Mouse (Mus musculus) cerebellum, adult 9-10 months (tissue): Measurements from ENCODE around the gene Capns2.
"Not testable (repeated sequence)": the region's sequence is repeated elsewhere in the genome, so short reads cannot be mapped to it uniquely, and the experiment has no call there.

Experiments
- DNase-seq: peaks from one replicate; pipeline ENCODE4 v3.0.0; 2022

The Capns2 gene

DNA sequence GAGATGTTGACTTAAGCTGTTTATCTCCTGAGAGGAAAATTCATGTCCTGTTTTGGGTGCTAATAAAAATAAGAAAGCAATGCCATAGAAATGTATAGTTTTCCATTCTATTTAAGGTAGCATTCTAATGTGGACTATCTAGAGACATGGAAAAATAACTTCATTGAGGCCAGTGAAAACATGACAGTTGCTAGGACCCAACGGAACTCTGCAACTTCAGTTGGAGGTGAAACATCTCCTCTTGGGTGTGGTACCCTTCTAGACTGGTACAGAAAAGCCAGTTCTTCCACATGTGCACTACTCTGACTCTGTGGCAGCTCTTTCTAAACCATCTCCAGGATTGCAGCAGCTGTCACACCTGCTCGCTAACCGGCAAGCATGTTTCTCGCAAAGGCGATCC, at the start of gene Capns2:
Capns2 (plus strand) TSS at position 301 of the 400 bp plus-strand sequence.
- no peak for DNase-seq

DNA sequence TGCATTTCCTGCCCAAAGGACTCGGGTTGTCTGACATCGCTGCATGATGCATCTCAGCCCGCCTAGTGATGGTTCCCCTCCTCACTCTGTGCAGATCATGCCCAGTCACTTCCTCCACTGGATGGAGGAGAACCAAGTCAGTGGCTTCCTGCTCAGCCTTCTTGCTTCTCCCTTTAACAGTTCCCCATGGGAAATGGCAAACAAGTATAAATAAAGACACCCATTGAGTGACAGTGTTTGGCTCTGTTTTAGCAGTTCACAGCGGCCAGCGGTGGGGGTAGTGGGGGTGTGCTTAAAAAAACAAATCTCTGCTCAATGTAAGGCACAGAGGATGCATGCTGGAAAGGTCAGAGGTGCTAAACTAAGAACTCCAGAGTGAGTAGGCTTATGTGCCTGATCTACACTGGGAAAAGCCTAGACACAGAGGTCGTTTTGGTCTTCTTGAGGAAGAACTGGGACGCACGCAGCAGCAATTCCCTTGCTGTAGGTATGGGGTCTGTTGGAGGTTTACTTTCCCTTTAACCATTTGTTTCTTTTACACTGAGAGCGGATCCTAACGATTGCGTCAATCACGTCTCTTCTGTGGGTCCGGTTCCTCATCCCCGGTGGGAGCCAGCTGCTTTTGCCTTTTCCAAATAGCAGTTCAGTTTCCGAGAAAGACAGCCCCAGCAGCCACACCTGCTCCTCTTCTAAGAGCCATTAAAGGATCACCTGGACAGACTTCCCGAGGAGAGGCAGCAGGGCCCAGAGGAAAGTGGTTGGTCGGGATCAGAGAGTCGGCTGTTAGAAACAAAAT, 47.8 kb upstream of the Capns2 start:
- DNase-seq, result no peak

DNA sequence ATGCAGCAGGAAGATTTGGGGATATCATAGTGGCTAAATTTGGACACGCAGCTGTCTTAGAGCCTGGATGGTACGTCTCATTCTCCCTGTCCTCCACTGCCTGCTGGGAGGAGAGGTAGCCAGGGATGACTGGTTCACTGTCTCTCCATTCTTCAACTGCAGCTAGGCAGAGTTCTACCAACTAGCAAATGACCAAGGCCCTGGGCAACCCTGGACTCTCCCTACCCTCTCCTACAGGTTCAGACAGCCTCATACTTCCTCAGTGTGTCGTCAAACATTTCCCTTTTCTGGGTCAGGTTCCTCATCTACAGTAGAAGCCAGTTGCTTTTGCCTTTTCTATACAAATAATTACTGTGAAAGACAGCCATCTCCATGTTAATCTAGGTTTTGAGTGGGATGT, 46.5 kb upstream of the Capns2 start:
- DNase-seq, result no peak

DNA sequence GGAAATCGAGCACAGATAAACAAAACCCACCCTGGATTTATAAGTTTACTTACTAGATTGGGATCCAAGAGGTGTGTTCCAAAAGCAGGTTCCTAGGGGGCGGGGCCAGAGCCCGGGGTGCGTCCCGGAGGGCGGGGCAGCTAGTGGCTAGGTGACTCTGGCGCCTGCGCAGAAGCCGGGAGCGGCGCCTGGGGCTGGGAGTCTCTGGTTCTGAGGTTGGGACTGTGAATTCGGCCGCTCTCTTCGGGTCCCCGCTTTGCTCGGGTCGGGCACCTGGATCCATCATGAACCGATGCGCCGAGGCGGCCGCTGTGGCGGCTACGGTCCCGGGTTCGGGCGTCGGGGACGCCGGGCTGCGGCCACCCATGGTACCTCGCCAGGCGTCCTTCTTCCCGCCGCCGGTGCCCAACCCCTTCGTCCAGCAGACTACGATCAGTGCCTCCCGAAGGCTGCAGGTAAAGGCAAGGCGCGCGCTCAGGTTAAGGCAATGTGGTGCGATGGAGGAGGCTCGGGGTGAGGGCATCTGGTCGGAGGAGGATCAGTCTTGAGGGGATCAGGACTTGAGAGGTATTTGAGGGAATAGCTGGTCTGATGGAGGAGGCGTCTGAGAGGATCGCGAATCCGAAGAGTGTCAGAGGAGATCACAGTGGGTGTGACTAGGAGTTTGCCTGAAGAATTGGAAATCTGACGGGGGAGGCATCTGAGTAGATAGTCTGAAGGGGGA, 45.9 kb upstream of the Capns2 start, which contains the start of gene Lpcat2:
Lpcat2 (plus strand) TSS at position 169 of the 724 bp plus-strand sequence.
- DNase-seq, result no peak

DNA sequence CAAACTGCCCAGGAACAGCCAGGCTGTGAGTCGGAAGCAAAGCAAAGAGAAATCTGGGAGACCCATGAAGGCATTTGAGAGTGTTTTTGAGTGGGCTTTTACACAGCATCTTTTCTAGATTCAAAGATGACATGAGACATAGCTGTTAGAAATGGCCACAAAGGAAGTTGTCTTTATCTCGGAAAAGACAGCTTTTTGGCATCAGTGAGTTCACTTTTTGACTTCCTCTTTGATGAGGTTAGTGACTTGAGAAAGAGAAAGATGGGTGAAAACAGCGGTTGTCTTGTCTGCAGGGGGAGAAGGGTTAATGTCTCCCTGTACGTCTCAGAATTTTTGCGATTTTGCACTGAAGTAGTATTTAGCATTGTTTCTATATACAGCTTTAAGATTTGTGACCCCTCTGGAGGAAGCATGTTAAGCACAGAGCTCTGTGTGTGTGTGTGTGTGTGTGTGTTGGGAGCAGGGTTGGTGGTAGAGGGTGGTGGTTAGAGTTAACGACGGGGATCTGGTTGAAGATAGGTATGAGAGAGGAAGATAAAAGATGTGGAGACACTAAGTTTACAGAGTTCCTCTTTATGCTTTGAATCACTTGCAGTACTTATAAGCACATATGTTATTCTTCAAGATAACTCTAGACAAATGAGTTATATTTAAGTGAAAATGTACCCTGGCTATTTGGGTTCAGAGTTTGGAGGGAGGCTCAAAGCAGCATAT, 44.8 kb upstream of the Capns2 start:
- DNase-seq, result no peak

DNA sequence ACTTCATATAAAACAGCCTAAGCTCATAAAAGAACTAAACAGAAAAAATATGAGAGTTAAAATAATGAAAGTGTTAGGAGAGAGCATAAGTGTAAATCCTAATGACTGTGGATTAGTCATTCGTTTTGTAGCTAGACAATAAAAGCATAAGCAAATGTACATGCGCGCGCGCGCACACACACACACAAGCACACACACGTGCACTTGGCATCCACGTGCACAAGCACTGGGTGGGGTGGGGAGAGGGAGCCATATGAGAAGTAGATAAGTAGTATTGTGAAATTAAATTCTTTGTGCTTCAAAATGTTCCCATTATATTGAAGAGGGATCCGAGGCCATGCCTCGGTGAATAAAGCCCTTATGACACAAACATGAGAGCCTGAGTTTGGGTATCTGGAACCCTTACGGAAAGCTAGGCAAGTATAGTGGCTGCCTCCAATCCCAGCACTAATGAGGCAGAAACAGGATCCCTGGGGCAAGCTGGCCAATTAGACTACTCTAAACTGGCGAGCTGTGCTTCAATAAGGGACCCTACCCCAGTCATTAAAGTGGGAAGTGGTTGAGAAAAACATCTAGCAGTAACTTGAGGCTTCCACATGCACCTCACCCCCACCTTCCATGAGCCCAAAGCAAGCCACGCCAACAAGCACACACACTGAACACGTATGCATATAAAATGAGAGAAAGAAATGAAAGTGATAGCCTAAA, 42.6 kb upstream of the Capns2 start:
- no peak for DNase-seq

DNA sequence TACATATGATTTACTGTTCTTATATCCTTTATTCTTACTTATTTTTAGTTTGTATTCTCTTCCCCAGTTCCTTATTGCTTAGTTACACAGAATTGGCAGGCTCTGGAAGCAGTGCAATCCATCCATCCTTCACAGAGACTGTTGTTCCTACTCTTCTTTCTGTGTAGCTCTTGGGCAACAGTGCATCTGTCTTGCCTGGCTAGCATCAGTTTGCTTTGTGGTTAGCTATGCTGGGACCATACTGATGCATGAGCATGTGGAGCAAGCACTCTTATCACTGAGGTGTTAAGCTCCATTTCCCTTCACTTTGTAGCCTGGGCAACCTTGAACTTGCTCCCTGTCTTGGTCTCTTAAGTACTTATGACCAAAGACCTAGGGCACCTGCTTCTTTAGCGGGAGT, 39.2 kb upstream of the Capns2 start:
- no peak for DNase-seq

DNA sequence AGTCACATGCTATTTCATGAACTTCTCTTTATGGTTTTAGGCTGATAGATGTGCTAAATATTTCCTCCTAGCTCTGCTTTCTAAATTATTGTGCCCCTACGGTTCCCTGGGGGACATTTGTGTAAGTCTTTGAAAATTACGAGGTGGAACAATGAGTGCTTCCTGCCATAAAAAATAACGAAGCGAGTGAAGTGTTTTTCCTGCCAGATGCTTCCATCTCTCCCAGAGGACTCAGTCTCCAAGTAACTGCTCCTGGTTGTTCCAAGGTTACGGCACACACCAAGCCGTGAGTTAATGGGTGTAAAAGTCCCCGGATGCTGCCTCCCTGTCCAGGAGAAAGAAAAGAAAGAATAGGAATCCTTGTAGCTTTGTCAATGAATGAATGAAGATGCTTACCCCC, 30.9 kb upstream of the Capns2 start:
- no peak for DNase-seq

DNA sequence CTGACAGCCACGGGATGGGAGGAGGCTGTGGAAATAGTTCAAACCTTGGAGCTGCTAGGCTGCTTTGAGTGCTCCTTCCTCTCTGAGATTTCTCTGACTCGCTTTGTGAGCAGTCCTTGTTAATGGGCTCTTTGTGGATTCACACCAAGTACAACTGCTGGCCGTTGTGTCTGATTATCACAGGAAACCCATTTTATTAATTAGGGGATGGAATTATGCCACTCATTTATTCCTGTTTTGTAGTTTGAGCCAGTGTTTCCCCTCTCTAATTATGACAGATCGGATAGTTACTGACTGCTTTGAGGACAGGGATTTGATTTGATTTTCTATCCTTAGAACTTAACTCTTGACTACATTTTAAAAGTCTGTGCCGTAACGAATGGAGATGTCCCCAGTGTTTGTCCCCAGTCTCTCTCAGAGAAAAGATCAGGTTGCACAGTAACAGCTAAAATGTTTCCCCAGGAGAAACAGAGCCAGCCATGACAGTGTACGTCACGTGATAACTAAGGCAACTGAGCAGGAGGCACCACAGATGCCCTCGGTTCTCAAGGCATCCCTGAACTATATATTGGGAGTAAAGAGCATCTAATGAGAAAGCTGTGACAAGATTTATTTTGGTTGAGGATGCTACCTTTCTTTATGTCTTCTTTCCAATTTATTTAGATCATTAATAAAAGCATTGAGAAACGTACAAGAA, 29.0 kb upstream of the Capns2 start:
- no peak for DNase-seq

DNA sequence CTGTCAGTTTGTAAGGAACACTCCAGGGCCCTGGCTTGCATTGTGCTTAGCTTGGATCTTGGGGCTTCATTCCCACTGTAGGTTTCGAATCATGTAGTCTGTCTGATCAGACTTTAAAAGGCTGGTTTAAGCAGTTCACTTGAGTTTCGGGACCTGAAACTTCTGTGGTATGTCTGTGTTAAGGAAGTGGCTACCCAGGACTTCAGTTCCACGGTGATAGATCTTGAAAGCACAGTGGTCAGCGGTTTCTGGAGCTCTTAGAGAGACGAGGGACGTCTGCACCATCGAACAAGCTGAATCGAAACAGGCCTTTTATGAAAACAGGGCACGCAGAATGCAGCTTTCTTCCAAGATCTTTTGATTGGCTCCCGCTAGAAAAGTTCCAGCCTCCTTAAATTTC, 25.4 kb upstream of the Capns2 start:
- DNase-seq, result no peak

DNA sequence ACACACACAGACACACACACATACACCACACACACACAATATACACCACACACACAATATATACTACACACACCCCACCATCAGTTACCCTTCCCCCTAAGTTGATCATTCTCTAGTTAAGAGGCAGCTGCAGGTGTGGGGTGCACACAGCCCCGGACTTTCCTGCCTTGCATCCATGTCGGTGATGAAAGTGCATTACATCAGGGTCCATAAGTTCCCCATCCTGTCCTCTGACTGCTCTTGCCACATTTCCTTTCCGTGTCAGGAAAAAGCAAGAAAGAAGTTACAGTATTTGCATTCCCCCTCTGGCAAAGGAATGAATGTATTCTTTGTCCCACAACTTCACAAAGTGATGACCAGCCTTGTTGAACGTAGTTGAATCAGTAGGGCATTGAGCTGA, 20.0 kb upstream of the Capns2 start:
- DNase-seq, result no peak

DNA sequence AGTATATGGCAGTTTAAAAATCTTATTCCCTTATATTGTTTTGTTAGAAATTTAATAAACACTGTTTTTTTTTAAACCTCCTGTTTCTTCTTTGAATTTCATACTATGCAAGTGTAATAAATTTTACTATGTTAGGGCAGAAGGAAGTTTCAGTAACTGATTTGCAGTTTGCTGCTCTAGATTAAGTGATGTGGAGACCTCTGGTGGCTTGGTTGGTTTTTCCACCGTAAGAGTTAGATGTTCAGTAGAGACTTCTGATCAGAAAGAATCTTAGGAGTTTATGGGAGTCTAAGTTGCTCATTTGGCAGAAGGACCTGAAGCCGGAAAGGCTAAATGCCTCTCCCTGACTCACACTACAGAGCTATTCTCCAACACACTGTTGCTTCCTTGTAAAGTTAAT, 17.4 kb upstream of the Capns2 start:
- DNase-seq, result peak; percentile 7

DNA sequence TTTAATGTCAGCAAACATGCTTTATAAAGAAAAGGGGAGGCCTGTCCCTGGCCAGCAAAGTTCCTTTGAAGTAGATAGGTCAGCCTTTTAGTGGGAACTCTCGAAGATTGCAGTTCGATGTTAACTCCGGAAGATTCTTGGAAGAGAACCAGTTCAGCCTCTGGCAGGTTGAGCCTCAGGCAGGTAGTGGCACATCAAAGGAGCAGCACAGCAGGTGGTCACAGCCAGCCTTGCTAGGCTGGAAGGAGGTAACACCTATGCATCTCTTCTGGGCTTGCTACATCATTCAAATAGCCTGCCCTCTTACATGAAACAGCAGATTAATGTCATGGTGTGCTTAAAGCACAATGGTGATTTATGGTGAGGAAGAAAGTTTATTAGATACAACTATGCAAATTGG, 9.0 kb upstream of the Capns2 start:
- DNase-seq, result not testable (repeated sequence)

DNA sequence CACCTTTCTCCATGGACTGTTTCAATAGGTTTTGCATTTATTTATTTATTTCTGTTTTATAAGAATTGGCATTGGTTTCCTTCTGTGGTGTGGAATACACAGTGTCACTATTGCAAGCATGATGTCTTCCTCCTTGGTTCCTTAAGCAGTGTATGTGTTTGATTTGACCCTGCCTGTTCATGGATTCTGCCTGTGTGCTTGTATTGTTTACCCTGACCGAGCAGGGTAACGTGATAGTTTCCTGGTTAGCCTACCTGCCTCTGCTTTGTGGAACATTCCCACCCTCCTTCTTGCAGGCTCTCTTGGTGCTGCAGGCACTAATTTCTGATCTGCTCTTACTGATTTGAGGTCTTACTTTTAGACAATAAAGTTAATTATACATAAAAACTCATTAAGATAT, 7.3 kb upstream of the Capns2 start:
- no peak for DNase-seq

DNA sequence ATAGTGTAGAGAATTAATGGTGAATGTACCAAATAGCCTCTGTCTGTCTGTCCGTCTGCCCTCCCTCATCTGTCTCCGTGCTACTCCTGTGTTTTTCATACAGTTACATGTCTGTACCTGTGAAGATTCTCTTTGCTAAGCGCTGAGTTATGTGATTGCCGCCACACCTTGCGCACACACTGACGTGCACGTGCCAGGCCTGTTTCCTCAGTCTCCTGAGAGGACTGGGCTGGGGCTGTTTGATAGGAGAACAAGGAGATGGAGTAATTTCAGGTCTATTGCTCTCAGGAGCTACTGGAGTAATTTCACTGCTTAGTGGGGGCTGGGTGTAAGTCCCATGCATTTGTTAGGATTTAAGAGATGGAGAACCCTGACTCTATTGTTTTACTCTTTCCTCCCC, 6.2 kb upstream of the Capns2 start:
- no peak for DNase-seq

DNA sequence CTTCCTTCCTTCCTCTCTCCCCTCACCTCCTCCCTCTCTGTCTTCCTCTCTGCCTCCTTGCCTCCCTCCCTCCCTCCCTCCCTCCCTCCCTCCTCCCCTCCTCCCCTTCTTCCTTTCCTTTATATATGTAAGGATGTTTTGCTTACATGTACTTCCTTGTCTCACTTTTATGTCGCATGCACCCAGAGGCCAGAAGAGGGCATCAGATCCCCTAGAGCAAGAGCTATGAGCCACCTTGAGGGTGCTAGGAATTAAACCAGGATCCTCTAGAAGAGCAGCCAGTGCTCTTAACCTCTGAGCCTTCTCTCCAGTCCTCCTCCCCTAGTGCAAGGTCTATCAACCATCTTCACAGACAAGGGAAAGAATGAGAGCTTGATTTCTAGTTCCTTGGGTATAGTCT, 5.2 kb upstream of the Capns2 start:
- DNase-seq, result no peak

DNA sequence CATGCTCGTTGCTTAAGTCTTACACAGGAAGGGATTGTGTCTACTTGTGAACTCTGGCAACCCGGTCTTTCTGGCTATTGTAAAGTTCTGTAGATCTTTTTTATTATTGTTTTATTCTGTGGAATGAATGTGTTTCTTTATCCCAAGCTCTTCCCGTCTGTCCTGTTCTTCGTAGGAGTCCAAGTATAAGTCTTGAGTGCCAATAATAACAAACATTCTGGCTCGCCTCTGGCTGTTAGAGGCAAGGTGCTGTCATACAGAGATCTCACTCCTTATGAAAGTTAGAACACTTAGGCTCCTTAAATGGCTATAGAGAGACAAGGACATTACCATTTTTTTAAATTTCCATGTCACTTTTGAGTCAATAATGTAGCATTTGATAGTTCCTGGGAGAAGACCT, 4.6 kb upstream of the Capns2 start:
- no peak for DNase-seq

DNA sequence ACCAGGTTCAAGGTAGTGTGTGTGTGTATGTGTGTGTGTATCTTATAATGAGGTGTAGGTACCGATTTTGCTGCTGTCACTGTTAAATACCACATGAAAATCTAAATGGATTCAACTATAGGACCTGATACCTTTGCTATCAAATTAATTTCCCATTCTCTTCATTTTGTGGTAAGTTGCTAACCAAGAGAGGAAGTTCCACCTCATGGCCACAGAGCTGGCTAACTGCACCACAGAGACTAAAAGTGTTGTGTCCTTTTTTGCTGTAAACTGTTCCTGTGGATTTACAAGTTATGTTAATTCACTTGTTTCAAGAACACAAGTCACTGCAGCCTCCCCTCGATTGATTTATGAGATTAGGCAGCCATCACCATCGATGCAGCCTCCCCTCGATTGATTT, 3.4 kb upstream of the Capns2 start:
- DNase-seq, result no peak

DNA sequence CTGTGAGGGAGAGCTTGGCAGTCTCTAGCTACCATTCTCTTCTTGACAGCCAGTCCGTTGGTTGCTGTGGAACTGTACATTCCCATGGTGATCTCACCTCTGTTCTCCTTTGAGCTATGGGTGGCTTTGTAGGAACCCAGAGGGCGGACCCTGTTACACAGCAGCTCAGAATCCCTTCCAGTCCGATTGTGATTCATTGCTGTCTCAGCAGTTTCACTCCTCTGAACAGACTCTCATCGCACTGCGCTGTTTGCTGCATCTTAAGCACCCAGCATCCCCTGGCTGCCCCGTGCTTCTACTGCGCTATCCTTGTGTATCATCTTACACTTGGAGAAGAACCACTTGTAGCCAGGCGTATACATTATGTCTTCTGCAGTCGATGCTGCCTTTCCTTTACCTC, 1.6 kb upstream of the Capns2 start:
- no peak for DNase-seq

DNA sequence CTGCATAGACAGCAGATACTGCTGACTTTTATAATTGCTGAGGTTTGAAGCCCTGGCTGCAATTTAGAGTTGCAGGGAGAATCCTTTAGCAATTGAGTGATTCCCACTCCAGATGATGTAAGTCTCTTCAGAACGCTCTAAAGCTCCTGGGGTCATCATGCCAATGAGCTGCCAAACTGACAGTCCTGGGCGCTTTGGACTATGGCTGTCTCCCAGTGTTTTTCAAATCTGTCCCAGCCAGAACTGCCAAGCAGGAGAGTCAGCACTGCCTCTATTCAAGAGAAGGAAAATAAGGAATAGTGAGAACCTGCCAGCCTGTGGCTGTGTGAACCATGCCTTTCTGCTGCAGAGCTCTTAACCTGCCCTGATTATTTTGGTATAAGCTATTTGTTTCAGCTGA, 1.8 kb downstream of the Capns2 start:
- no peak for DNase-seq

DNA sequence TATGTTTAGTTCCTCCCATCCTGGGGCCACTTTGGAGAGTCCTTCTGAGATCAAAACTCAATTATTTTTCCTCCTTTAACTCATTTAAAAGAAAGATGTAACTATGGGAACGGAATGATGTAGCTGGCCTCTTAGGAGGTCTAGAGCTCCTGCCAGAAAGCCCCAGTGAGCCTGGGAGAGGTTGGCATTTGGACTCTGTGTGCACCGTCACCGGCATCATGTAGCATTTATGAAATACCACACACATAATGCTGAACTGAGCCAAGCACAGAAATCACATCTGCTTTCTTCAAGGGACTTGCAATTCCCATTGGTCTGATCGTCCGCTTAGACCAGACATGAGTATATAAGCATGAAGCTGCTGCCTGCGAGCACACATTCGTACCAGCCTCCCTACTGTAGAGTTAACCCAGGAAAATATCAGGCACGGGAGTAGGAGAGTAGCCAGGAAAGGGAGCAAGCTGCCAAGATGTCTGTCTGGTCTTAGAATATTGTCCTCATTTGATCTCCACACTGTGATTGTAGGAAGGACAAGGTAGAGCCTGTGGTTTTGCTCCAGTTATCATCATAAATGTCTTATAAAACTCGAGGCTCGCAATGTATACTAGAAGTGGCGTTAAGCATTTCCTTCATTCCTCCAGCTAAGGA, 2.4 kb downstream of the Capns2 start:
- no peak for DNase-seq

DNA sequence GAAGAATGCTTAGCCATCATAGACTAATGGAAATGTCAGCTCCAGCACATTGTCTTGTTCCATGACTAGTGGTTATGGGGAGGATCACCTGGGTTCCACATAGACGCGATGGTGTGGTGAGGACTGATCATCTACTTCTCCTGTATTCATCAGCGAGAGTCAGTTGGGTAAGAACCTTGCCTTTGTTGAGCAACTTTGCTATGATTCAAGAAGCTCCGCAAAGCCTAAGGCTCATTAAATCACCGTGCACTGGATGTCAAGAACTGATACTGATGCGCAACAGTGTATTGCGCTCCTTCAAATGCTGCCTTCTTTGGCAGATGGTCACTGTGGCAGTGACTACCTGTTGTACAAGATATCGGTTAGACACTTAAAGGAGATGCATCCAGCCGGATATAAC, 5.3 kb downstream of the Capns2 start:
- no peak for DNase-seq
